Mouse (Mus musculus) stomach, embryonic 16.5 days (tissue): ENCODE results near the gene Atg4c. TPM values are rescaled to one million over a fixed set of nuclear protein-coding genes. Genes with fewer than 3 reads are reported as not detected.

Experiments
- ATAC-seq: fragments of 200-750 bp; cut with Nextera tagmentation; 2 replicates; pipeline ENCODE4 v1.8.0; 2017; ENCODE audit warnings: moderate number of reproducible peaks, moderate TSS enrichment; ENCODE audit not compliant: insufficient read depth, low FRiP score
- H3K27ac ChIP-seq: fragments of 300-500 bp; sonication (generic); 2 replicates; pipeline ENCODE4 v1.5.1; 2014; ENCODE audit warnings: low read length
- H3K27me3 ChIP-seq: fragments of 300-500 bp; sonication (generic); 2 replicates; pipeline ENCODE4 v1.6.1; 2014; ENCODE audit warnings: low read length, control low read depth, mixed read lengths; ENCODE audit not compliant: control insufficient read depth, insufficient read depth
- H3K36me3 ChIP-seq: fragments of 300-500 bp; sonication (generic); 2 replicates; pipeline ENCODE4 v1.6.1; 2014; ENCODE audit warnings: low read length; ENCODE audit not compliant: control insufficient read depth, insufficient read depth
- H3K4me1 ChIP-seq: fragments of 300-500 bp; sonication (generic); 2 replicates; pipeline ENCODE4 v1.6.1; 2014; ENCODE audit warnings: low read length, control low read depth, mixed read lengths; ENCODE audit not compliant: control insufficient read depth, insufficient read depth
- H3K4me2 ChIP-seq: fragments of 300-500 bp; sonication (generic); 2 replicates; pipeline ENCODE4 v1.6.1; 2014; ENCODE audit warnings: low read depth, low read length, mixed read lengths
- H3K4me3 ChIP-seq: fragments of 300-500 bp; sonication (generic); replicated peaks from 2 replicates; pipeline ENCODE4 v1.5.1; 2014; ENCODE audit warnings: mild to moderate bottlenecking, low read length
- H3K9ac ChIP-seq: fragments of 300-500 bp; sonication (generic); 2 replicates; pipeline ENCODE4 v1.6.1; 2014; ENCODE audit warnings: low read length
- H3K9me3 ChIP-seq: fragments of 300-500 bp; sonication (generic); replicated peaks from 2 replicates; pipeline ENCODE4 v1.6.1; 2016; ENCODE audit warnings: low read length, control low read depth; ENCODE audit not compliant: control insufficient read depth
- WGBS: fragments of 180-500 bp; shearing (Covaris S2); extraction: QIAGEN DNeasy Blood & Tissue Kit; methylation state at CpG from one replicate; pipeline ENCODE4 v1.1.7; 2014; 5-methylcytosine and 5-hydroxymethylcytosine counted together
- polyA plus RNA-seq: library from polyadenylated mRNA; unstranded; fragments of >200 nt; fragmentation: Nextera tagmentation; extraction: Ambion mirVana; gene quantifications from 2 replicates; pipeline ENCODE4 v1.2.1, GENCODE M21; 2015

The Atg4c gene
- polyA plus RNA-seq, 1 experiment from 2014 or later: 13.9 TPM

DNA sequence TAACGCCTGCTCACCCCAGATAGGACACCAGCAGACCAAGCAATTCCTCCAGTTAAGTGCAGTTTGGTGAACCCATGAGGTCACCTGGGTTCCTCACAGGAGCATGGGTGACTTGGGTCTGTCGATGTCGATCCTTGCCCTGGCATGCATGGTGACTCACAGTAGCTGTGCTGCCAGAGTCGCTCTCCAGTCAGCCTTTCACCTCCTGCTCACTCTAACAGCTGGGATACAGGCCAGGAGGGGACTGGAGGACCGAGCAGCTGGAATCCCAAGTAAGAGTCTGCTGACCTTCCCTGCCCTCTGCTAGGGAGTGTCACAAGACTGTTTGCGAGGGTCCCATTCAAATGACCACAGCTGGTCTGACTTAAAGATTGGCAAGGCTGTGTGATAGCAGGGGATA, 33.5 kb downstream of the Atg4c start:
- ATAC-seq: no peak
- H3K4me1 ChIP-seq: no peaks in the 10 kb centered on the region
- H3K9me3 ChIP-seq: no peaks in the 10 kb centered on the region
- H3K4me2 ChIP-seq: no peak overlapping the region
- no peak overlapping the region for H3K27ac ChIP-seq
- no peak overlapping the region for H3K4me3 ChIP-seq
- no peaks in the 10 kb centered on the region for H3K27me3 ChIP-seq
- WGBS: 66% methylated on average over 6 of the region's 6 CpGs
- no peak overlapping the region for H3K9ac ChIP-seq
- H3K36me3 ChIP-seq: no peaks in the 10 kb centered on the region; the same call in 1 of the 2 replicates

DNA sequence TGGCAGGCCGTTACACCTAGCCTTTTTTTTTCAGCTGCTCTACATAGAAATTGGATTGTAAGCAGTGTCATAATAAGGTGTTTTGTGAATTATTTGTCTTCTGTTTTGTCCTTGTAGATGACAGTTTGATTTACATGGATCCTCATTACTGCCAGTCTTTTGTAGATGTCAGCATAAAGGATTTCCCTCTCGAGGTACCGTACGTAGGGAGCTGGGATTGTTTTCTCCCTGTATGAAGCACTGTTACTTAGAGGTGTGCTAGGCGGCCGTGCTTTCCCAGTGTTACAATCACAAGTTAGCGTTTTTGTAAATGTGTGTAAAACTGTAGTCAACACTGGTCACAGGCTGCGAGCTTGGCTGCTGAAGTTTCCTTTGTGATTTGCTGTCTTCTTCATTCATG, 35.6 kb downstream of the Atg4c start:
- 84% methylated on average over 8 of the region's 8 CpGs for whole genome bisulfite sequencing
- no peak overlapping the region for H3K4me3 ChIP-seq
- H3K9me3 ChIP-seq: no peaks in the 10 kb centered on the region
- no peaks in the 10 kb centered on the region; the same call in 1 of the 2 replicates for H3K36me3 ChIP-seq
- no peak overlapping the region for H3K4me2 ChIP-seq
- no peak overlapping the region for H3K9ac ChIP-seq
- no peak overlapping the region for H3K27ac ChIP-seq
- no peak for ATAC-seq
- no peaks in the 10 kb centered on the region for H3K4me1 ChIP-seq
- H3K27me3 ChIP-seq: no peaks in the 10 kb centered on the region

DNA sequence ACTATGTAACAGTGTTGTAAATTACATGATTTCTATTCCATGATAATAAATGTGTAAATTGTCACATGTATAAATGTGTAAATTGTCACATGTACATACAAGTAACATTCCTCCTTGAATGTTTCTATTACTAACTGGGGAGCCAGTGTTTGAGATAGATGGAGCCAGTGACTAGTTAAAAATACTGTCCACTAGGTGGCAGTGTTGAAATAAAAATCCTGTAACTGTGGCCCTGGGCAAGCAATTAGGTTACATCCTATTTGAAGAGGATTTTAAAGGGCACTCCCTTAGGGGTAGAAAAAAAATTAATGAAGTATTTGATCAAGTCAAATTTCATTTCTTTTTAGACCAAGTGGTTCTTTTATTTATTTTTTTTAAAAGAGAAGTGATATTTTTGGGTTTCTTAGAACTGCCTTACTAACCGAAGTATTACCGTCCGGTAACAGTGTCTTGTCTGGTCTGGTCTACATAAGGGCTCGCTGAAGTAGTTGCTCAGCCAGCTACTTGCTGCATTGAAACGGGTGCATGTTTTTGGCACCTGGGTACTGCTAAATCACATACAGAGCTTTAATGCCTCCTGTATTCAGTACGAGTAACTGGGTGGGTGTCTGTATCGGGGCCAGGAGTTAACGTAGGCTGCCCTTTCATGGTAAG, 41.6 kb downstream of the Atg4c start:
- no peak overlapping the region for H3K4me2 ChIP-seq
- H3K9me3 ChIP-seq: no peaks in the 10 kb centered on the region
- H3K36me3 ChIP-seq: peaks cover 6% of the 10 kb centered on the region; the same call in 1 of the 2 replicates
- WGBS: 91% methylated on average over 8 of the region's 8 CpGs
- no peak overlapping the region for H3K4me3 ChIP-seq
- no peaks in the 10 kb centered on the region for H3K4me1 ChIP-seq
- H3K9ac ChIP-seq: no peak overlapping the region
- ATAC-seq: no peak
- no peak overlapping the region for H3K27ac ChIP-seq
- no peaks in the 10 kb centered on the region for H3K27me3 ChIP-seq

DNA sequence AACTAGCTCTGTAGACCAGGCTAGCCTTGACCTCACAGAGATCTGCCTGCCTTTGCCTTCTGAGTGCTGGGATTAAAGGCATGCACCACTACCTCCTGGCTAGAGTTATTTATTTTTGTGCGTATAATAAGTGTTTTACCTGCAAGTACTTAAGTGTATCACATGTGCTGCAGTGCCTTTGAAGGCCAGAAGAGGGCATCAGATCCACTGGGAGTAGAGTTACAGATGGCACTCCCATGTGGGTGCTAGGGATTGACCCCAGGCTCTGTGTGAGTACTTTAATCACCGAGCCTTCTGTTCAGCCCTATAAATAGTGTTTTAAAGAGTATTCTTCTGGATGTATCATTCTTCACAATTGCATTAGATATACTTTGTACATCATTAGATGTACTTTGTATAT, 44.6 kb downstream of the Atg4c start:
- H3K36me3 ChIP-seq: peaks cover 6% of the 10 kb centered on the region; the same call in 1 of the 2 replicates
- no peaks in the 10 kb centered on the region for H3K4me1 ChIP-seq
- H3K9ac ChIP-seq: no peak overlapping the region
- no peak overlapping the region for H3K4me2 ChIP-seq
- no peak overlapping the region for H3K4me3 ChIP-seq
- no peaks in the 10 kb centered on the region for H3K9me3 ChIP-seq
- 92% methylated on average over 2 of the region's 2 CpGs for WGBS
- H3K27me3 ChIP-seq: no peaks in the 10 kb centered on the region
- H3K27ac ChIP-seq: no peak overlapping the region
- no peak for ATAC-seq

DNA sequence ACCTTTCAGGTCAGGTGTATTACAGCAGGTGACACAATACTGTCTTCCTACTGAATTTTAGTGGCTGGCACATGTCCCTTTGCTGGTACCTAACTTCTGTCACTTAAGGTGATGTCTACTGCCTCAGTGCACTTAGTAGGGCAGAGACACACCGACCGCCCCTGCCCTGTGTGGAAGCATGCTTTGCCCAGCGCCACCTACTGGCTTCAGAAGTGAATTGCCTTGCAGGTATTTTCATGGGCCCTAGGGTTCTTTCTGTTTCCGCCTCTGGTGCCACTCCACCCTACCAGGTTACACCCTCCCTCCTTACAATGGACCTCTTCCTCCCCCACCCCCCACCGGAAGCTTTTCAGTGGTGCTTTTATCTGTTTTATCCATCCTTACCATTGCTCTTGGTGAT, 47.9 kb downstream of the Atg4c start:
- H3K9ac ChIP-seq: no peak overlapping the region
- H3K27me3 ChIP-seq: no peaks in the 10 kb centered on the region
- H3K4me3 ChIP-seq: no peak overlapping the region
- no peaks in the 10 kb centered on the region for H3K9me3 ChIP-seq
- peaks cover 6% of the 10 kb centered on the region; the same call in 1 of the 2 replicates for H3K36me3 ChIP-seq
- WGBS: 54% methylated on average over 5 of the region's 5 CpGs
- ATAC-seq: no peak
- no peak overlapping the region for H3K27ac ChIP-seq
- no peaks in the 10 kb centered on the region for H3K4me1 ChIP-seq
- H3K4me2 ChIP-seq: no peak overlapping the region

DNA sequence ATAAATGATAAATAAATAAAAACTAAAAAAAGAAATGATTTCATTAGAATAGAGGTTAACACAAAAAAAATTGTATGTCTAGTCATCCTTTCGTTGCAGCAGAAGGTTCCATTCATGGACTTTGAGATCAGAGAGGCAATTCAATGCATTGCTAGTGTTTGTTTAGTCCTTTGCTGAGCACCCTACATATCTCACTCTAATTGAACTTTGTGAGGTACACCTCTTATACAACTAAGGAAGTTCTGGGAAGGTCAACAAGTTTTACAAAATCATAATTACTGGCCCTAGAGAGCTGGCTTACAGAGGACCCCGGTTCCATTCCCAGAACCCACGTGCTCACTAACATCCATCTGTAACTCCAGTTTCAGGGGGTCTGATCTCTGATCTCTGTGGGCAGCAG, 55.6 kb downstream of the Atg4c start:
- H3K27me3 ChIP-seq: no peaks in the 10 kb centered on the region
- ATAC-seq: no peak
- no peak overlapping the region for H3K4me3 ChIP-seq
- H3K36me3 ChIP-seq: no peaks in the 10 kb centered on the region
- H3K27ac ChIP-seq: no peak overlapping the region
- H3K4me2 ChIP-seq: no peak overlapping the region
- 80% methylated on average over 3 of the region's 3 CpGs for WGBS
- no peaks in the 10 kb centered on the region for H3K4me1 ChIP-seq
- no peak overlapping the region for H3K9ac ChIP-seq
- no peaks in the 10 kb centered on the region for H3K9me3 ChIP-seq

DNA sequence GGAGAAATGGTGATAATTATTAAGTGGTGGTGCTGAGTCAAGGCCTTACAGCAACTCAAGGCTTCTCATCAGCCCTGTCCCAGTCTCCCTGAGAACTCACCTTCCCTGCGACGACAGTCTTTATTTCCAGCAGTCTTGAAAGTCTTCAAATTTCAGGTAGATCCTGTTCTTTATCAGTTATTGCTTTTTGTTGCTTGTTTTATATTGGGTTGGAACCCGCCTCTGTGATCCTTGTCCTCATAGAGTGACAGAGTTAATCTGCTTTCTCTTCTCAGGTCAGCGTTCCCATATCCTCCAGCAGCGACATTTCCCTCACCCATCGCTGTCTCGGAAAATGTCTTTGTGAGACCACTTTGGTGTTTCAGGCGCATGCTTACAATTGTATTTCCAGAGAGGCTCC, 56.1 kb downstream of the Atg4c start:
- Histone ChIP-seq H3K9ac (no peak overlapping the region), H3K4me2 (no peak overlapping the region), H3K27ac (no peak overlapping the region), H3K36me3 (no peaks in the 10 kb centered on the region), H3K27me3 (no peaks in the 10 kb centered on the region), H3K9me3 (no peaks in the 10 kb centered on the region), H3K4me1 (no peaks in the 10 kb centered on the region), H3K4me3 (no peak overlapping the region)
- WGBS: 92% methylated on average over 8 of the region's 8 CpGs
- ATAC-seq: no peak

DNA sequence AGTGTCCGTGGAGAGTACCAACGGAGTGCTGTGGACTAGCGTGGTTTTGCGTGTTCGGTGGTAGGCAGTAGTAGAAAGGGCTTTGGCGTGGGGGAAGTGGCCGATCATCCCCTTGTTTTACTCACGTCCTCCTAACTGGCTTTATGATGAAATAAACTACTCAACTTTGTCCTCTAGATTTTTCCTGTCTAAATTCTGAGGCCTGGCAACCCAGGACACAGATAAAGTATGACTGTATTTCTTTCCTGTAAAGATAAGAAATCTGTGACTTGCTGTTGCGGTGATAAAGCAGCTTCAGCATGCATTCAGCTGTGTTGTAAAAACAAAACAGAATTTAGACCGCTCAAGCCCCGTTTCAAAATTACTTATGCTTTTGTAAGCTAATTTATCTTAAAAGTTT, 59.2 kb downstream of the Atg4c start:
- Histone ChIP-seq H3K36me3 (no peaks in the 10 kb centered on the region), H3K4me1 (no peaks in the 10 kb centered on the region), H3K27ac (no peak overlapping the region), H3K9me3 (no peaks in the 10 kb centered on the region), H3K27me3 (no peaks in the 10 kb centered on the region), H3K4me3 (no peak overlapping the region), H3K9ac (no peak overlapping the region), H3K4me2 (no peak overlapping the region)
- ATAC-seq: no peak
- 87% methylated on average over 11 of the region's 11 CpGs for WGBS

DNA sequence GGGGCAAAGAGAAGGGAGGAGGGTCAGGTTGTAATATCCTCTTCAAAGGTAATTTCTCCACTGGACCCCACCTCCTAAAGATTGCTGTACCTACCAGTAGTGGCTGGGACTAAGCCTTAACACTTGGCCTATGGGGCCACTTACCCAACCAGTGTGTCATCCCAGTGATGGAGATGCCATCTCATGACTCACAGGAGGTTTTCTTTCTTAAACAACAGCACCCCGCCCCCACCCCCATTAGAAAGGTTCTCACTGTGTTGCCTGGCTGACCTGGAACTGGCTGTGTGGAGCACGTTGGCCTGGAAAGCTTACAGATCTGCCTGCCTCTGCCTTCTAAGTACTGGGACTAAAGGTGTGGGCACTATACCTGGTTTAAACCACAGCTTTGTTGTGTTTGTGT, 69.5 kb downstream of the Atg4c start:
- WGBS: 72% methylated on average over 2 of the region's 2 CpGs
- Histone ChIP-seq H3K4me3 (no peak overlapping the region), H3K9me3 (no peaks in the 10 kb centered on the region), H3K4me1 (no peaks in the 10 kb centered on the region), H3K4me2 (no peak overlapping the region), H3K36me3 (no peaks in the 10 kb centered on the region), H3K9ac (no peak overlapping the region), H3K27ac (no peak overlapping the region), H3K27me3 (no peaks in the 10 kb centered on the region)
- ATAC-seq: no peak
